Mouse (Mus musculus): ENCODE measurements at regions not wholly inside any gene's neighbourhood (a gene's known extent, or its start where the extent isn't known, plus 50 kb on each side); places are given as distances from the start of the nearest gene placed in this dataset.

DNA sequence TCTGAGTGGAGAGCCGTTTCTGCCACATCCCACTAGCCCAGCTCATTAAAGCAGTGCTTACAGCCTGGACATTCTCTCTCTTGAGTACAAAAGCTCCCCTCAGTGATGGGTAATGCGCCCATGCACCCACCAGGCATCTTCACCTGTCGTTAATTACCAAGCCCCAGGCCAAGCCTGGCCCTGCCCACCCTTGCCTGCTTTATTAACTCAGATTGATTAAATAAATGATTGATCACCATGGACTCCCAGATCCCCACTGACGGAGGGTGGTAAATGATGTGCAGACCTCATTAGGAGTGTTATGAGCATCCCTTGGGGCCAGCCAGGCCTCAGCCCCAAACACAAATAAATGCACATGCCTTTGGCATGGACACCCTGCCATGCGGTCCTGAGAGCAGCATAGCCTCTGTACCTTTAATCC lies 82.5 kb downstream of the Dll1 start:
- TF ChIP-seq CTCF (IDR thresholded peaks at IDR 0.05; ENCODE audit: low read depth) (no peak), EP300 (IDR thresholded peaks at IDR 0.05; ENCODE audit: low read depth) (no peak)

All from liver, embryonic 14.5 days (tissue).